ENCODE assay signal across 31 mouse cellular contexts in the genomic region with DNA sequence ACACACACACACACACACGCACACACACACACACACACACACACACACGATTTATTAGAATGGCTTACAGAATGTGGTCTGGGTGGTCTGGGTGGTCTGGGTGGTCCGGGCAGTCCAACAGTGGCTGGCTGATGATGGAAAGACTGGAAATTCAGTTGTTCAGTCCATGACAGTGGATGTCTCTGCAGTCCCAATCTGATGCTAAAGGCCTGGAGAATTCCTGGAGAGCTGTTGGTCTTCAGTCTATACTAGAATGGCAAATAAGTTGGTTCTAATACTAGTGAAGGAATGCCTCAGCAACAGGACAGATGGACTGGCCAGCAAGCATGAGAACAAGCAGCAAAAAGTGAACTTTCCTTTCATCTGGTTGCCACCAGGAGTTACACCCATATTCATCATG.
"Had no signal": no experiment of that assay in that cellular context is flagged by ENCODE, and none has a peak within 500 bp of the region (broad histone marks: within the 10 kb centered on the region; RNA-seq: fewer than 3 reads in every experiment).

No protein-coding gene starts in this region.

- H3K36me3 ChIP-seq: limb, embryonic 10.5 days; limb, embryonic 12.5 days; limb, embryonic 13.5 days; limb, embryonic 15.5 days; liver, embryonic 12.5 days; liver, embryonic 13.5 days; liver, embryonic 15.5 days; lung, embryonic 15.5 days; midbrain, embryonic 10.5 days; midbrain, embryonic 12.5 days; midbrain, embryonic 13.5 days; midbrain, embryonic 15.5 days; neural tube, embryonic 12.5 days had no signal

- DNase-seq: left cerebral cortex, postnatal 4 days; liver; liver, embryonic 13.5 days; liver, postnatal 0 days; lung, adult 18-20 months; lung, adult 2 months; lung, embryonic 14.5 days; lung, postnatal 10 days; lung, postnatal 14 days; lung, postnatal 36 days; lung, postnatal 4 days had no signal

- H3K9me3 ChIP-seq: limb, embryonic 10.5 days; limb, embryonic 12.5 days; limb, embryonic 13.5 days; limb, embryonic 15.5 days; liver, embryonic 12.5 days; liver, embryonic 13.5 days; liver, embryonic 15.5 days; lung, embryonic 15.5 days; midbrain, embryonic 10.5 days; midbrain, embryonic 12.5 days; midbrain, embryonic 13.5 days; midbrain, embryonic 15.5 days; neural tube, embryonic 12.5 days had no signal

- H3K4me1 ChIP-seq: liver, embryonic 15.5 days had no signal

- H3K4me2 ChIP-seq: limb, embryonic 12.5 days; limb, embryonic 13.5 days; limb, embryonic 15.5 days; liver, embryonic 11.5 days; liver, embryonic 12.5 days; liver, embryonic 13.5 days; liver, embryonic 15.5 days; lung, embryonic 14.5 days; lung, embryonic 15.5 days; midbrain, embryonic 12.5 days; midbrain, embryonic 13.5 days; midbrain, embryonic 15.5 days; neural tube, embryonic 12.5 days had no signal

- H3K9ac ChIP-seq: limb, embryonic 12.5 days; limb, embryonic 13.5 days; limb, embryonic 15.5 days; liver, embryonic 12.5 days; liver, embryonic 13.5 days; liver, embryonic 14.5 days; liver, embryonic 15.5 days; liver, postnatal 0 days; lung, embryonic 14.5 days; lung, embryonic 15.5 days; midbrain, embryonic 12.5 days; midbrain, embryonic 13.5 days; midbrain, embryonic 15.5 days; neural tube, embryonic 12.5 days had no signal

- H3K27ac ChIP-seq: left cerebral cortex, adult 2 months; limb, embryonic 10.5 days; limb, embryonic 12.5 days; limb, embryonic 13.5 days; limb, embryonic 15.5 days; liver, embryonic 12.5 days; liver, embryonic 13.5 days; liver, embryonic 14.5 days; liver, embryonic 15.5 days; lung, embryonic 15.5 days; macrophage; midbrain, embryonic 10.5 days; midbrain, embryonic 12.5 days; midbrain, embryonic 13.5 days; midbrain, embryonic 15.5 days; neural tube, embryonic 12.5 days had no signal

- ATAC-seq: liver, embryonic 12.5 days; liver, postnatal 0 days; lung, postnatal 0 days; midbrain, embryonic 13.5 days; midbrain, embryonic 15.5 days; midbrain, embryonic 16.5 days had no signal

- H3K27me3 ChIP-seq: limb, embryonic 12.5 days; limb, embryonic 13.5 days; limb, embryonic 15.5 days; lung, embryonic 15.5 days had no signal

- H3K4me3 ChIP-seq: left cerebral cortex, adult 2 months; limb, embryonic 10.5 days; limb, embryonic 12.5 days; limb, embryonic 13.5 days; limb, embryonic 15.5 days; liver, embryonic 12.5 days; liver, embryonic 13.5 days; liver, embryonic 15.5 days; lung, embryonic 15.5 days; megakaryocyte, embryonic 14.5 days; midbrain, embryonic 10.5 days; midbrain, embryonic 12.5 days; midbrain, embryonic 13.5 days; midbrain, embryonic 15.5 days; myocyte; neural tube, embryonic 12.5 days had no signal
